Mouse (Mus musculus) mesoderm, embryonic 11.5 days (tissue): ENCODE results near the gene Unc5c.

ENCODE experiments used
- DNase-seq: peaks from one replicate; pipeline ENCODE4 v3.0.0-alpha.2; 2012; ENCODE audit warnings: low read depth, low spot score

The Unc5c gene

GRCm38 (mm10) chr3:141511253-141512038, 46.4 kb downstream of the Unc5c start:
- DNase-seq = no peak

GRCm38 (mm10) chr3:141528751-141529150, 63.7 kb downstream of the Unc5c start:
- peak; percentile 47 for DNase-seq

GRCm38 (mm10) chr3:141529599-141529998, 64.6 kb downstream of the Unc5c start:
- no peak for DNase-seq

GRCm38 (mm10) chr3:141533861-141534260, 68.8 kb downstream of the Unc5c start:
- DNase-seq = no peak

GRCm38 (mm10) chr3:141536857-141537256, 71.8 kb downstream of the Unc5c start:
- peak; percentile 31 for DNase-seq

- DNase-seq = no peak
These were observed 73.1 kb downstream of the Unc5c start for GRCm38 (mm10) chr3:141538120-141538519.

- no peak for DNase-seq
These were observed 75.7 kb downstream of the Unc5c start for GRCm38 (mm10) chr3:141540749-141541148.

GRCm38 (mm10) chr3:141547341-141547814, 82.4 kb downstream of the Unc5c start:
- DNase-seq = peak; percentile 64

- peak; percentile 25 for DNase-seq
These were observed 84.6 kb downstream of the Unc5c start for GRCm38 (mm10) chr3:141549661-141550060.

GRCm38 (mm10) chr3:141552960-141553359, 87.9 kb downstream of the Unc5c start:
- no peak for DNase-seq

- no peak for DNase-seq
These were observed 92.1 kb downstream of the Unc5c start for GRCm38 (mm10) chr3:141557072-141557471.

GRCm38 (mm10) chr3:141575076-141575688, 110.2 kb downstream of the Unc5c start:
- no peak for DNase-seq

GRCm38 (mm10) chr3:141577382-141577781, 112.4 kb downstream of the Unc5c start:
- DNase-seq = peak; percentile 33

GRCm38 (mm10) chr3:141581190-141581891, 116.3 kb downstream of the Unc5c start:
- peak; percentile 54 for DNase-seq

- DNase-seq = no peak
These were observed 116.8 kb downstream of the Unc5c start for GRCm38 (mm10) chr3:141581892-141582214.

GRCm38 (mm10) chr3:141583180-141583579, 118.2 kb downstream of the Unc5c start:
- DNase-seq = no peak

- no peak for DNase-seq
These were observed 124.5 kb downstream of the Unc5c start for GRCm38 (mm10) chr3:141589392-141590012.

GRCm38 (mm10) chr3:141593249-141593648, 128.2 kb downstream of the Unc5c start:
- no peak for DNase-seq

GRCm38 (mm10) chr3:141594120-141594519, 129.1 kb downstream of the Unc5c start:
- no peak for DNase-seq

GRCm38 (mm10) chr3:141595073-141595472, 130.1 kb downstream of the Unc5c start:
- no peak for DNase-seq

- no peak for DNase-seq
These were observed 131.4 kb downstream of the Unc5c start for GRCm38 (mm10) chr3:141596461-141596860.

- no peak for DNase-seq
These were observed 131.9 kb downstream of the Unc5c start for GRCm38 (mm10) chr3:141596881-141597280.
